Mouse (Mus musculus) megakaryocyte, embryonic 14.5 days (primary cell): ENCODE data around the gene Emc8. TPM values are rescaled to one million over a fixed set of nuclear protein-coding genes. Genes with fewer than 3 reads are reported as not detected.

Experiments used
- H3K27me3 ChIP-seq: replicated peaks from 2 replicates; pipeline ENCODE3; 2012; ENCODE audit warnings: inconsistent platforms
- H3K36me3 ChIP-seq: replicated peaks from 2 replicates; pipeline ENCODE3; 2012; ENCODE audit warnings: low read length, inconsistent platforms, mixed read lengths
- H3K4me1 ChIP-seq: 2 replicates; pipeline ENCODE4 v1.6.1; 2012; ENCODE audit warnings: inconsistent platforms
- H3K4me3 ChIP-seq: replicated peaks from 2 replicates; pipeline ENCODE3; 2012; ENCODE audit warnings: moderate library complexity, mild to moderate bottlenecking, inconsistent platforms
- H3K9me3 ChIP-seq: 2 replicates; pipeline ENCODE4 v1.6.1; 2012; ENCODE audit warnings: inconsistent platforms
- FLI1 ChIP-seq: IDR thresholded peaks from 2 replicates; pipeline ENCODE4 v1.6.1; 2012; ENCODE audit warnings: low read length, inconsistent platforms, mixed read lengths
- GATA1 ChIP-seq: IDR thresholded peaks from 3 replicates; pipeline ENCODE4 v1.6.1; 2012; ENCODE audit warnings: mixed read lengths, low read length, inconsistent platforms, borderline replicate concordance
- polyA plus RNA-seq: library from polyadenylated mRNA; stranded (reverse); fragments of >175 nt; gene quantifications from 2 replicates; pipeline ENCODE4 v1.2.3, GENCODE M21; 2012; ENCODE audit warnings: low replicate concordance; ENCODE audit not compliant: insufficient read depth

The Emc8 gene
- polyA plus RNA-seq, 1 experiment = 78.8 TPM

GRCm38 (mm10) chr8:120614491-120614890 is 53.9 kb downstream of the Emc8 start:
- Histone ChIP-seq H3K4me3 (no peak overlapping the region), H3K27me3 (peaks cover 66% of the 10 kb centered on the region), H3K9me3 (peaks cover 7% of the 10 kb centered on the region), H3K4me1 (peaks cover 46% of the 10 kb centered on the region), H3K36me3 (no peaks in the 10 kb centered on the region)
- TF ChIP-seq FLI1 (no peak), GATA1 (no peak)

GRCm38 (mm10) chr8:120610824-120611223 is 57.5 kb downstream of the Emc8 start:
- Histone ChIP-seq H3K9me3 (peaks cover 7% of the 10 kb centered on the region), H3K4me3 (no peak overlapping the region), H3K4me1 (peaks cover 39% of the 10 kb centered on the region), H3K36me3 (no peaks in the 10 kb centered on the region), H3K27me3 (peaks cover 64% of the 10 kb centered on the region)
- TF ChIP-seq GATA1 (no peak), FLI1 (no peak)

GRCm38 (mm10) chr8:120607885-120608284 is 60.5 kb downstream of the Emc8 start:
- no peaks in the 10 kb centered on the region for H3K36me3 ChIP-seq
- peak overlapping the region; percentile 83 for H3K4me3 ChIP-seq
- H3K9me3 ChIP-seq = peaks cover 7% of the 10 kb centered on the region
- TF ChIP-seq FLI1 (no peak), GATA1 (no peak)
- H3K4me1 ChIP-seq = peaks cover 34% of the 10 kb centered on the region
- H3K27me3 ChIP-seq = peaks cover 45% of the 10 kb centered on the region

GRCm38 (mm10) chr8:120607460-120607859 is 60.9 kb downstream of the Emc8 start:
- H3K36me3 ChIP-seq = no peaks in the 10 kb centered on the region
- peaks cover 7% of the 10 kb centered on the region for H3K9me3 ChIP-seq
- H3K4me3 ChIP-seq = peak overlapping the region; percentile 83
- peaks cover 34% of the 10 kb centered on the region for H3K4me1 ChIP-seq
- no peak for TF ChIP-seq FLI1
- no peak for TF ChIP-seq GATA1
- H3K27me3 ChIP-seq = peaks cover 44% of the 10 kb centered on the region

Other genes with a start within 250 kb of the Emc8 start
- 8.3 and 35.4 TPM in 2 replicates for gene Gins2, start 79.3 kb downstream of the Emc8 start, polyA plus RNA-seq
- gene 1190005I06Rik, start 20.9 kb downstream of the Emc8 start, polyA plus RNA-seq = 3.6 TPM in 1 of 2 replicates, not detected in the other
- gene Gm27021, start 494 bp downstream of the Emc8 start, polyA plus RNA-seq = 10.0 and 10.1 TPM in 2 replicates
- gene Cox4i1, start 351 bp downstream of the Emc8 start, polyA plus RNA-seq = 46.4 and 216 TPM in 2 replicates
- 14.6 and 50.7 TPM in 2 replicates for gene Irf8, start 67.8 kb upstream of the Emc8 start, polyA plus RNA-seq